Mouse (Mus musculus) lung, postnatal 0 days (tissue): ENCODE measurements at regions not wholly inside any gene's neighbourhood (a gene's known extent, or its start where the extent isn't known, plus 50 kb on each side); places are given as distances from the start of the nearest gene placed in this dataset.

Experiments used
- CTCF ChIP-seq: IDR thresholded peaks from 2 replicates; pipeline ENCODE4 v1.5.1; 2016; ENCODE audit warnings: antibody characterized with exemption, mild to moderate bottlenecking
- EP300 ChIP-seq: IDR thresholded peaks from 2 replicates; pipeline ENCODE4 v1.6.1; 2016; ENCODE audit warnings: antibody characterized with exemption, mild to moderate bottlenecking, control low read depth

DNA sequence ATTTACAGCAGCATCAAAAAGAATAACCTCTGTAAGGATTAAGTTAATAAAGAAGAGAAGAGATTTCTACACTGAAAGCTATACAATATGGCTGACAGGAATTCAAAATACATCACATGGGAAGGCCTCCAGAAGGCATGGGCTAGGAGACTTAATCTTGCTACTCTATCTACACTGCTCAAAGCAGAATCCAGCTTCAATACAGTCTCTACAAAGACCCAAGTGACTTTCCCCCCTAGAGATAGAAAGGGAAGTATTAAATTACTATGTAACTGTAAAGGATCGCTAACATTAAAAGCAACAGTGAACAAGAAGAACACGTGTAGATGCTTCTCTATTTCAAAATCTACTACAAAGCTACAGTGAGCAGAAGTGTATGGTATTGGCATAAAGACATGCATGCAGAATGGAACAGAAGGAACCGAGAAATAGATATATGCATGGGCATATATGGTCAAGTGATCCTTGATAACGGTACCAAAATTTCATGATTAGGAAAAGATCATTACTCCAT, 137.9 kb upstream of the Usp9x start:
- TF ChIP-seq CTCF, result no peak
- TF ChIP-seq EP300, result no peak
